Mouse (Mus musculus) leukemia stem cell, adult 10-12 weeks (primary cell): Measurements from ENCODE around the gene Scamp1. TPM values are rescaled to one million over a fixed set of nuclear protein-coding genes. Genes with fewer than 3 reads are reported as not detected.

ENCODE experiments used
- polyA plus RNA-seq: library from polyadenylated mRNA; stranded (reverse); fragments of >175 nt; gene quantifications from 2 replicates; pipeline ENCODE4 v1.2.3, GENCODE M21; 2012; ENCODE audit warnings: low replicate concordance

Gene Scamp1
- 1.8 and 2.7 TPM in 2 replicates for polyA plus RNA-seq

GRCm38 (mm10) chr13:94285281-94285871 lies at the start of gene Scamp1:
Scamp1 (minus strand) TSS chr13:94285857.

Other genes starting within 250 kb of the Scamp1 start
- gene Lhfpl2, start 228.1 kb downstream of the Scamp1 start, polyA plus RNA-seq: 5.8 and 6.8 TPM in 2 replicates
- gene Ap3b1, start 73.1 kb upstream of the Scamp1 start, polyA plus RNA-seq: 12.3 and 12.4 TPM in 2 replicates